Mouse (Mus musculus): ENCODE measurements at regions not wholly inside any gene's neighbourhood (a gene's known extent, or its start where the extent isn't known, plus 50 kb on each side); places are given as distances from the start of the nearest gene placed in this dataset.

DNA sequence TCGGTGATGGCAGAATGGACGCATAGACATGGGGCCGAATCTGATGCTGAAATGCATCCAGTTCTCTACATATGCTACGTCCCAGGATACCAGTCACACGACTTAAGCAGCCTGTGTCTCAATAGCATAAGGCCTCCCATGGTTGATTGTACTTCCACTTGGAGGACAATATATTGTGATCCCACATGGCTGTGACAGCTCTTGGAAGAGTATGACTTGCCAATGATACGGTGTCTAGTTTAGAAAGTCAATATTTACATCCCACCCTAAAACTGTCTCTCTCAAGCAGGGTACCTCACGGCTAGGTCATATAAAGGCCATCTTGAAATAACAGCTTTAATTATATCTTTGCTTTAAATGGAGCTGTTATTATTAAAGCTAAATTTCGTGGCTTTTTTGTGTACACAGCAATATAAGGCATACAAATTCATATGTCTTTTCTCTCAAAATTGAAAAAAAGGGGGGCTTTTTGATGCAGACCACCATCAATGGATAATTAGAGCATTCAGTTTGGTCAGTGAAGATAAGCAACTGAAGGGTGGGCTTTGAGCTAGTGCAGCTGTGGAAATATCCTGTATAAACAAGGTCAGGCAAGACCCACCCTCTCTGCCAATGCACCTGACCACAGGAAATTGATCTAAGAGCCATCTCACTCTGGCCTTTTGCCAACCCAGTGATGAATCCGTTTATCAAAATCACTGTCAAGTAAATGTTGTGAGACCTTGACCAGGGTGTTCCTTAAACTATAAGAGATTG lies 551.9 kb upstream of the Map3k7 start:
- Histone ChIP-seq H3K27me3 (ENCODE audit: control insufficient read depth, insufficient read depth, insufficient read length) (no peaks in the 10 kb centered on the region), H3K79me2 (ENCODE audit: control insufficient read depth, insufficient read depth) (no peaks in the 10 kb centered on the region), H3K4me3 (no peak overlapping the region), H3ac (ENCODE audit: control insufficient read depth, insufficient read length) (no peak overlapping the region), H3K4me2 (ENCODE audit: low read depth) (no peak overlapping the region), H3K36me3 (ENCODE audit: control insufficient read depth, insufficient read depth) (no peaks in the 10 kb centered on the region)
- TF ChIP-seq REST (IDR thresholded peaks at IDR 0.05; ENCODE audit: insufficient read depth, insufficient read length) (no peak), POLR2A (IDR thresholded peaks at IDR 0.05; ENCODE audit: insufficient read length, low read depth) (no peak), POLR2AphosphoS2 (IDR thresholded peaks at IDR 0.05; ENCODE audit: insufficient read length, low read depth) (no peak), TCF12 (IDR thresholded peaks at IDR 0.05; ENCODE audit: insufficient read depth, poor library complexity, severe bottlenecking) (no peak), MAX (IDR thresholded peaks at IDR 0.05; ENCODE audit: low read depth) (no peak), USF1 (IDR thresholded peaks at IDR 0.05; ENCODE audit: low read depth) (no peak), E2F4 (IDR thresholded peaks at IDR 0.05; ENCODE audit: insufficient read depth) (no peak), TCF3 (IDR thresholded peaks at IDR 0.05; ENCODE audit: insufficient read length, low read depth) (no peak), MYOD1 (IDR thresholded peaks at IDR 0.05; ENCODE audit: control insufficient read depth in 1 of 3, insufficient read length in 2 of 3, low read depth in 2 of 3) (no peak), CEBPB (IDR thresholded peaks at IDR 0.05; ENCODE audit: insufficient read depth, poor library complexity, severe bottlenecking) (no peak)

GRCm38 (mm10) chr4:31417161-31417560 lies 546.7 kb upstream of the Map3k7 start:
- H3K36me3 ChIP-seq (ENCODE audit: control insufficient read depth, insufficient read depth), result no peaks in the 10 kb centered on the region
- H3K79me2 ChIP-seq (ENCODE audit: control insufficient read depth, insufficient read depth), result no peaks in the 10 kb centered on the region
- no peak for TF ChIP-seq REST (IDR thresholded peaks at IDR 0.05; ENCODE audit: insufficient read depth, insufficient read length)
- no peak for TF ChIP-seq SRF (IDR thresholded peaks at IDR 0.05; ENCODE audit: control insufficient read depth, insufficient read length, low read depth)
- no peaks in the 10 kb centered on the region for H3K27me3 ChIP-seq (ENCODE audit: control insufficient read depth, insufficient read depth, insufficient read length)
- no peak overlapping the region for H3ac ChIP-seq (ENCODE audit: control insufficient read depth, insufficient read length)
- no peak overlapping the region for H3K4me3 ChIP-seq
- H3K4me2 ChIP-seq (ENCODE audit: low read depth), result no peak overlapping the region

- no peaks in the 10 kb centered on the region for H3K27me3 ChIP-seq (ENCODE audit: control insufficient read depth, insufficient read depth, insufficient read length)
- no peaks in the 10 kb centered on the region for H3K36me3 ChIP-seq (ENCODE audit: control insufficient read depth, insufficient read depth)
- H3K79me2 ChIP-seq (ENCODE audit: control insufficient read depth, insufficient read depth), result no peaks in the 10 kb centered on the region
- H3ac ChIP-seq (ENCODE audit: control insufficient read depth, insufficient read length), result no peak overlapping the region
- TF ChIP-seq MYOD1 (IDR thresholded peaks at IDR 0.05; ENCODE audit: control insufficient read depth in 1 of 3, insufficient read length in 2 of 3, low read depth in 2 of 3) (no peak), MYOG (IDR thresholded peaks at IDR 0.05; ENCODE audit: control insufficient read depth in 1 of 3, insufficient read depth in 1 of 3, insufficient read length in 2 of 3, low read depth in 2 of 3) (no peak), USF1 (IDR thresholded peaks at IDR 0.05; ENCODE audit: low read depth) (no peak), CEBPB (IDR thresholded peaks at IDR 0.05; ENCODE audit: insufficient read depth, poor library complexity, severe bottlenecking) (no peak), TCF3 (IDR thresholded peaks at IDR 0.05; ENCODE audit: insufficient read length, low read depth) (no peak), SRF (IDR thresholded peaks at IDR 0.05; ENCODE audit: control insufficient read depth, insufficient read length, low read depth) (no peak), POLR2A (IDR thresholded peaks at IDR 0.05; ENCODE audit: insufficient read length, low read depth) (no peak), REST (IDR thresholded peaks at IDR 0.05; ENCODE audit: insufficient read depth, insufficient read length) (no peak), POLR2AphosphoS2 (IDR thresholded peaks at IDR 0.05; ENCODE audit: insufficient read length, low read depth) (no peak), TCF12 (IDR thresholded peaks at IDR 0.05; ENCODE audit: insufficient read depth, poor library complexity, severe bottlenecking) (no peak), MAX (IDR thresholded peaks at IDR 0.05; ENCODE audit: low read depth) (no peak), E2F4 (IDR thresholded peaks at IDR 0.05; ENCODE audit: insufficient read depth) (no peak)
- no peak overlapping the region for H3K4me3 ChIP-seq
- no peak overlapping the region for H3K4me2 ChIP-seq (ENCODE audit: low read depth)
Observed at GRCm38 (mm10) chr4:31419240-31419639, 544.7 kb upstream of the Map3k7 start.

- no peaks in the 10 kb centered on the region for H3K36me3 ChIP-seq (ENCODE audit: control insufficient read depth, insufficient read depth)
- TF ChIP-seq MYOD1 (IDR thresholded peaks at IDR 0.05; ENCODE audit: control insufficient read depth in 1 of 3, insufficient read length in 2 of 3, low read depth in 2 of 3), result no peak
- TF ChIP-seq CEBPB (IDR thresholded peaks at IDR 0.05; ENCODE audit: insufficient read depth, poor library complexity, severe bottlenecking), result no peak
- no peak for TF ChIP-seq SRF (IDR thresholded peaks at IDR 0.05; ENCODE audit: control insufficient read depth, insufficient read length, low read depth)
- no peak for TF ChIP-seq POLR2AphosphoS2 (IDR thresholded peaks at IDR 0.05; ENCODE audit: insufficient read length, low read depth)
- TF ChIP-seq MAX (IDR thresholded peaks at IDR 0.05; ENCODE audit: low read depth), result no peak
- TF ChIP-seq REST (IDR thresholded peaks at IDR 0.05; ENCODE audit: insufficient read depth, insufficient read length), result no peak
- no peak for TF ChIP-seq TCF3 (IDR thresholded peaks at IDR 0.05; ENCODE audit: insufficient read length, low read depth)
- no peak for TF ChIP-seq USF1 (IDR thresholded peaks at IDR 0.05; ENCODE audit: low read depth)
- TF ChIP-seq TCF12 (IDR thresholded peaks at IDR 0.05; ENCODE audit: insufficient read depth, poor library complexity, severe bottlenecking), result no peak
- no peak for TF ChIP-seq POLR2A (IDR thresholded peaks at IDR 0.05; ENCODE audit: insufficient read length, low read depth)
- no peak for TF ChIP-seq E2F4 (IDR thresholded peaks at IDR 0.05; ENCODE audit: insufficient read depth)
- H3K4me2 ChIP-seq (ENCODE audit: low read depth), result no peak overlapping the region
- H3ac ChIP-seq (ENCODE audit: control insufficient read depth, insufficient read length), result no peak overlapping the region
- no peaks in the 10 kb centered on the region for H3K79me2 ChIP-seq (ENCODE audit: control insufficient read depth, insufficient read depth)
- H3K27me3 ChIP-seq (ENCODE audit: control insufficient read depth, insufficient read depth, insufficient read length), result no peaks in the 10 kb centered on the region
- no peak overlapping the region for H3K4me3 ChIP-seq
Observed at GRCm38 (mm10) chr4:31420167-31420566, 543.7 kb upstream of the Map3k7 start.

GRCm38 (mm10) chr4:31421386-31421785 lies 542.5 kb upstream of the Map3k7 start:
- no peak overlapping the region for H3ac ChIP-seq (ENCODE audit: control insufficient read depth, insufficient read length)
- H3K27me3 ChIP-seq (ENCODE audit: control insufficient read depth, insufficient read depth, insufficient read length), result no peaks in the 10 kb centered on the region
- H3K4me3 ChIP-seq, result no peak overlapping the region
- H3K4me2 ChIP-seq (ENCODE audit: low read depth), result no peak overlapping the region
- H3K79me2 ChIP-seq (ENCODE audit: control insufficient read depth, insufficient read depth), result no peaks in the 10 kb centered on the region
- H3K36me3 ChIP-seq (ENCODE audit: control insufficient read depth, insufficient read depth), result no peaks in the 10 kb centered on the region
- no peak for TF ChIP-seq POLR2A (IDR thresholded peaks at IDR 0.05; ENCODE audit: insufficient read length, low read depth)
- no peak for TF ChIP-seq SRF (IDR thresholded peaks at IDR 0.05; ENCODE audit: control insufficient read depth, insufficient read length, low read depth)
- TF ChIP-seq MYOG (IDR thresholded peaks at IDR 0.05; ENCODE audit: control insufficient read depth in 1 of 3, insufficient read depth in 1 of 3, insufficient read length in 2 of 3, low read depth in 2 of 3), result no peak
- no peak for TF ChIP-seq TCF3 (IDR thresholded peaks at IDR 0.05; ENCODE audit: insufficient read length, low read depth)
- no peak for TF ChIP-seq TCF12 (IDR thresholded peaks at IDR 0.05; ENCODE audit: insufficient read depth, poor library complexity, severe bottlenecking)
- TF ChIP-seq POLR2AphosphoS2 (IDR thresholded peaks at IDR 0.05; ENCODE audit: insufficient read length, low read depth), result no peak
- TF ChIP-seq REST (IDR thresholded peaks at IDR 0.05; ENCODE audit: insufficient read depth, insufficient read length), result no peak
- TF ChIP-seq MYOD1 (IDR thresholded peaks at IDR 0.05; ENCODE audit: control insufficient read depth in 1 of 3, insufficient read length in 2 of 3, low read depth in 2 of 3), result no peak
- no peak for TF ChIP-seq MAX (IDR thresholded peaks at IDR 0.05; ENCODE audit: low read depth)
- no peak for TF ChIP-seq USF1 (IDR thresholded peaks at IDR 0.05; ENCODE audit: low read depth)
- TF ChIP-seq CEBPB (IDR thresholded peaks at IDR 0.05; ENCODE audit: insufficient read depth, poor library complexity, severe bottlenecking), result no peak
- no peak for TF ChIP-seq E2F4 (IDR thresholded peaks at IDR 0.05; ENCODE audit: insufficient read depth)
